Mouse (Mus musculus) common myeloid progenitor, adult 5-6 weeks (primary cell): ENCODE results near the gene Os9. TPM values are rescaled to one million over a fixed set of nuclear protein-coding genes. Genes with fewer than 3 reads are reported as not detected.
A peak's percentile ranks its signal among the peaks of the same experiment; 100 is the strongest.
"Not testable (repeated sequence)": the region's sequence is repeated elsewhere in the genome, so short reads cannot be mapped to it uniquely, and the experiment has no call there.

Experiments used
- ATAC-seq: replicated peaks from 2 replicates; pipeline ENCODE4 v1.8.0; 2016; ENCODE audit warnings: low read depth, mild to moderate bottlenecking, moderate TSS enrichment, inconsistent platforms; ENCODE audit not compliant: poor library complexity, severe bottlenecking
- total RNA-seq: library from RNA; stranded (forward); fragments of 200-1000, 187-1606 nt; gene quantifications from 2 replicates; pipeline ENCODE4 v1.2.3, GENCODE M21; 2017

Gene Os9
- 159 TPM in 2 replicates for total RNA-seq

DNA sequence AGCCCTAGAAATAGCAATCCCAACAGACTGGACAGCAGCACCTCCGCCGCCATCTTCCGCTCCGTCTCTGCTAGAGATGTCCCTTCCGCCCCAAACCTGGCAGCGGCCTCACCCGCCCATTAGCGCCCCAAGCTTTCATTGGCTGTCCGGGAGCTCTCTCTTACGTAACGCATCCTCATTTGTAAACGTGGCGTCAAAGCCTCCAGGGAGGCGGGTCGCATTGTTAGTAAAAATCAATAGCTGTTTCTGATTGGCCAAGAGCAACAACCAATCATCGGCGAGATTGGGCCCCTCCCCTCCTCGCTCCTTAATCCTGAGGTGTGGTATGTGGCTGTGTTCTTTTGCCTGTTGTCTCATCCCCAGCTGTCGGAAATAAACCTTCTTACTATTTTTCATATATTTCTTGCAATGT, at the start of gene Os9:
TSS of gene Os9 (minus strand) at position 66 of the 412 bp plus-strand sequence.
- peak; percentile 93 for ATAC-seq

GRCm38 (mm10) chr10:127170002-127170401, 49.1 kb upstream of the Os9 start:
- ATAC-seq = no peak

DNA sequence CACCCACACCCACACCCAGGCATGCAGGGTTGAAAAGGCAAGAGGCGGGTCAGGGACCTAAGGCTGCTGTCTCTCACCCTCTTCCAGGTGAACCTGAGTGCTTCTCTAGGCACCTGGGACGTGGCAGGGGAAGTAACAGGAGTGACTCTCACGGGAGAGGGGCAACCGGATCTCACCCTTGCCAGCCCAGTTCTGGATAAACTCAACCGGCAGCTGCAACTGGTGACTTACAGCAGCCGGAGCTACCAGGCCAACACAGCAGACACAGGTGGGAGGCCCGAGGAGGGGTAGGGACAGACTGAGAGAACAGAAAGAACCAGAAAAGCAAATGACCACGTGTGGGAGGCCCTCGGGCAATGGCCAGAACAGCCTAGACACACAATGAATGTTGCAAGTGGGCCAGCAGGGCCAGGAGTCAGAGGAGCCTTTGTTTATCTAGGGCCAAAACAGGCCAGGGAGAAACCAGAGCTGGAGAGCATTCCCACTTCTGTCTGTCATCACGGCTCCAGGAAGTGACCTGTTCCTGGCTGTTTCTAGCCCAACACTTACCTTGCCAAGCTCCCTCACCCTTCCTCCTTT, 46.8 kb upstream of the Os9 start:
- no peak for ATAC-seq

DNA sequence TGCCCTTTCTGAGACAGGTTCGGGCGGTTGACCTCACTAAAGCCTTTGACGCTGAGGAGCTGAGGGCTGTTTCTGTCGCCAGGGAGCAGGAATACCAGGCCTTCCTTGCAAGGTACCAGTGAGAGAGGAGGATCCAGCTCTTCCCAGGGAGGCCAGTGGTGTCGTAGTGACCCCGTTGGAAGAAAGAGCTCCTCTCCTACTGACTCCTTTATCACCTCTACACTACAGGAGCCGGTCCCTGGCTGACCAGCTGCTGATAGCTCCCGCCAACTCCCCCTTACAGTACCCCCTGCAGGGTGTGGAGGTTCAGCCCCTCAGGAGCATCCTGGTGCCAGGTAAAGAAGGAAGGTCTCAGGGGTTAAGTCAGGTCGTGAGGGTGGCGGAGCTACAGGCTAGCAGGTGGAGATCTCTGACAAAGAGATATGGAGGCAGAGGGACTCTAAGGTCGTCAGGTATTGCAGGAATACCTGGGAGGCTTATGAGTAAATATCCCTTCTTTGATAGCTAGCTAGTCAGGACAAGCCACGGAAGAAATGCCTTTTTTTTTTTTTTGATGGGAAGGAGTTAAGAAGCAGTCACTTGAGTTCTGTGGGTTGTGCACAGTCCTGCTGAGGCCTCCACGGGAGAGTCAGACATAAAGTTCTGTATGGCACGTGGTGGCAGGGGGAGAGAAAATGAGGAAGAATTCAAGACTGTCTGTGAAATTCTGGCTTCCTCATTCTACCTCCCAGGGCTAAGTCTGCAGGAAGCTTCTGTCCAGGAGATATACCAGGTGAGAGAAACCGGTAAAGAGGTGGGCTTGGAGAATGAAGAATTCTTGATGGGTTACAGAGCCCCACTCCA, 46.1 kb upstream of the Os9 start:
- ATAC-seq = no peak

DNA sequence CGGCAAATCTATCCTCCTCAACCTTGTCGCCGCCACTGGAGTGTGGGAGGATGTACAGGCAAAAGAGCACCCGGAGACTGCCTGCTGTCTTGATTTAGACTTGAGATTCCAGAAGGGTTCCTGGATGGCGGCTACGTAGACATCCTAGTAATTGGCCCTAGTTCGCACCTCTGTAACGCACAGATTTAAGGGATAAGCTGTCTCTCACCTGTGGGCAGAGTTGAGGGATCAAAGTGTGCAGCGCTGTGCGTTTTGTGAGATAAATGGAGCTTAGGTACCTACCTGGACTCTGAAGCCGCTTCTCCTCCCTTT, 45.4 kb upstream of the Os9 start:
- no peak for ATAC-seq

DNA sequence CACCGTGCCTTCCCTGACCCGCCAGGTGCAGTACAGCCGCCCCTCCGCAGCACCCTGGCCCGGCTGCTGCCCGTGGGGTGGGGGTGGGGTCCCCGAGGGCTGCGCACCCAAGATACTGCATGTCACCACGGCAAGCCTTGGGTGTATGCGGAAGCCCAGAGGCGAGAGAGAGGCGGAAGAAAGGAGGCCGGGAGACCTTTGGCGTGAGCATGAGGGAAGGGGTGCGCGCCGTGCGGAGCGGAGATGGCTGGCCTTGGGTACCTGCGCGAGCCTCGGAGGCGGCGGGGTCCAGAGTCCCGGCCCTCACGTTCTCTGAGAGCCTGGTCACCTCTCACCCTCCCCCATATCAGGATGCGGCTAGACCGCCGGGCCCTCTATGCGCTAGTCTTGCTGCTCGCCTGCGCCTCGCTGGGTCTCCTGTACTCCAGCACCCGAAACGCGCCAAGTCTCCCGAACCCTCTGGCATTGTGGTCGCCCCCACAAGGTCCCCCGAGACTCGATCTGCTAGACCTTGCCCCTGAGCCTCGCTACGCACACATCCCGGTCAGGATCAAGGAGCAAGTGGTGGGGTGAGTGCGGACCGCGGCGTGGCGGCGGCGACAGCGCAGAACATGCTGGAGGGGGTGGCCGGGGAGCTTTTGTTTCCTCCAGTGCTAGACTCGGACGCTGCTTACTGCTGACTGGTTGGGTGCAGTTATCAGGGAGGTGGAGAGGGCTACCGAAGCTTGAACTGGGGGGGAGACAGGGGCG, 44.9 kb upstream of the Os9 start:
- peak; percentile 33 for ATAC-seq

GRCm38 (mm10) chr10:127165354-127165653, 44.4 kb upstream of the Os9 start:
- no peak for ATAC-seq

GRCm38 (mm10) chr10:127164631-127165353, 43.9 kb upstream of the Os9 start, which contains the start of gene B4galnt1:
B4galnt1 (plus strand) TSS chr10:127165225.
- ATAC-seq = peak; percentile 59

DNA sequence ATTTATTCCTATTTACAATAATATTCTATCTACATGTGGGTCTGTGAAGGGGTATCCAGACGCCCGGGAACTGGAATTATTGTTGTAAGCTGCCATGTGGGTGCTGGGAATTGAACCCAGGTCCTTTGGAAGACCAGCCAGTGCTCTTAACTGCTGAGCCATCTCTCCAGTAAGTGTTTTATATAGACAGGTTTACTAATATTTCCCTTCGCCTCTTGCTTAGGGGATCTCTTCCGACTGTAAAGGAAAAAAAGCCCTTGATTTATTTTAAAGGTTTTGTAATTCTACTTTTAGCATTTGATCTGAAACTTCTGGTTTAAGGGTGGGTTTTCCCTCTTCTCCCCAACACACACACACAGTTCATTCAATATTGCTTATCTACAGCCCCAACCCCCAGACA, 43.3 kb upstream of the Os9 start:
- no peak for ATAC-seq

GRCm38 (mm10) chr10:127162771-127163261, 41.9 kb upstream of the Os9 start:
- peak; percentile 26 for ATAC-seq

GRCm38 (mm10) chr10:127160728-127161127, 39.8 kb upstream of the Os9 start:
- ATAC-seq = no peak

DNA sequence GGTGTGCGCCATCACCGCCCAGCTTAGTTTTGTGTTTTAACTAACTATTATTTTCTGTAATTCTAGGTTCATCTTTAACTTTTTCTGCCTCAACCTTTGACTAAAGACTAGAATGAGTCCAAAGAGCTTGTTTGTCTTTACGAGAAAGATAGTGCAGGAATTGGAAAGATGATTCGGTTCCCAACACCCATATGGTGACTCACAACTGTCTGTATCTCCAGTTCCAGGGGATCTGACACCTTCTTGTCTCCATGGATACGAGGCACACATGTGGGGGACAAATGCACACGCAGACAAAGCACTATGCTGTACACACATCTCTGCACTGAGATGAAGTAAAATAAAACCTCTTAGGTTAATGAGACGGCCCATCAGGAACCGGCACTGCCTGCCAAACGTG, 39.1 kb upstream of the Os9 start:
- ATAC-seq = no peak

DNA sequence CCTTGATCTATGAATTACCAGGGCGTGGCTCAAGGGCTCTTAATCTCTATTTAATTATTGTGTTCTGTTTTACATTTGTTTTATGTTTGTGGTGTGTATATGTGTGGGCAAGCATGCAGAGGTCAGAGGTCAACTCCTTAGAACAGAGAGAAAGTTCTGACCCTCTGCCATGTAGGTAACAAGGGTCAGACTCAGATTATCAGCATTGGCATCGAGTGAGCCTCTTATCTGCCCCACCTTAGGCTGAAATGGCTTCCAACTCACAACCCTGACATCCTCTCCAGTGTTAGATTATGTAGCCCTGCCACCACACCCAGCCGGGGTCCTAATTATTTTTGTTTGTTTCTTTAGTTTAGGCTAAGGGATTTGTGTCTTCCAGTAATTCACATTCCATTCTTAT, 37.5 kb upstream of the Os9 start:
- ATAC-seq = no peak

GRCm38 (mm10) chr10:127156511-127156910, 35.6 kb upstream of the Os9 start:
- ATAC-seq = no peak

GRCm38 (mm10) chr10:127156089-127156488, 35.2 kb upstream of the Os9 start:
- ATAC-seq = no peak

GRCm38 (mm10) chr10:127154652-127155051, 33.7 kb upstream of the Os9 start:
- ATAC-seq = no peak

DNA sequence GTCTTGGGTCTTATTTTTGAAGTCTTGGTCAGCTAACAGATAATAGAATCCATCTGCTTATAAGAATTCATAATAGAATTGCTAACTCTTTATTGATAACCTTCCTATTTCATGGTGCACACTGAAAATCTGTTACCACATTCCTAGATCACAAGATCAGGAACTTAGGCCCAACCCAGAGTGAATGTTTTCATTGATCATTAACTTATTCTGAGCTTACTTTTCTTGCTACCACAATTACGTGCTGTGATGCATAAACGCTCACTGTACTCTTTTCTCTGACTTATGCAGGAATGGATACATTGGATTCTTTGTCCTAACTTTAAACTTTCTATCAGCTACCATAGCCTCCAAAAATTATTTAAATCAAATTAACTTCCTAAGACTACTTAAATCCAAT, 33.3 kb upstream of the Os9 start:
- no peak for ATAC-seq

DNA sequence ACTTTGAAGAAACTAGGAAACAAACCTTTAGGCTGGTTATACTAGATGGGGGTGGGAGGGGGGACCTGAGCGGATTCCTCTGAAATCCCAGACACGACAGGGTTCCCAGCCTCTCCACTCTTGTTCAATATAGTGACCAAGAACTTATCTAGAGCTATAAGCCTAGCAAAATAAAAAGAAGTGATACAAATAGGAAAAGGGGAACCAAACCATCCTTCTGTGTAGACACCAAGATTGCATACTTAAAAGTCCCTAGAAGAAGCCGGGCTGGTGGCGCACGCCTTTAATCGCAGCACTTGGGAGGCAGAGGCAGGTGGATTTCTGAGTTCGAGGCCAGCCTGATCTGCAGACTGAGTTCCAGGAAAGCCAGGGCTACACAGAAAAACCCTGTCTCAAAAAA, 32.4 kb upstream of the Os9 start:
- no peak for ATAC-seq

DNA sequence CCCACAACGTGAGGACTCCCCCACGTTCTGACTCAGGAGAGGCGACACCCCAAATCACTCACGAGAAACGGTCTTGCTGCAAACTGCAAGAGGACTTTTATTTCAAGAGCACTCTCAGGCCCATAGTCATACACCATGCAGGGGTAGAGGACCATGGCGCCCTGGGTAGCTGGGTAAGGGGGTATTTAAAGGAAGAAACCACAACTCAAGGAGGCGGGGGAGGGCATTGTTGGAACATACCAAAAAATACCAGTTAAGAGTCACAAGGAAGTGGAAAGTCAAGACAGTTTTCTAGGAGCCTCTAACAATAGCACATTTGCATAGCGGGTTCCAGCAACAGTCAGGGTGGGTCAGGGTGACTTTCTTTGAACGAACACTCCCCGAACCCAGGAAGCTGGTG, 31.6 kb upstream of the Os9 start:
- ATAC-seq = not testable (repeated sequence)

GRCm38 (mm10) chr10:127151233-127151632, 30.3 kb upstream of the Os9 start:
- not testable (repeated sequence) for ATAC-seq
